Comparison of ENCODE assay signal across 18 mouse cellular contexts in genomic region chr6:53816661-53817060, GRCm38 (mm10). TPM values are rescaled to one million over a fixed set of nuclear protein-coding genes. Genes with fewer than 3 reads are reported as not detected.
DNase-seq lines count a peak whose midpoint lies in the region; ATAC-seq and TF ChIP-seq lines count a peak whose summit lies in the region.
"Had no signal": no experiment of that assay in that cellular context is flagged by ENCODE, and none has a peak within 500 bp of the region (broad histone marks: within the 10 kb centered on the region; RNA-seq: fewer than 3 reads in every experiment).

No protein-coding gene starts in this region.

- H3K4me2 ChIP-seq in limb, embryonic 11.5 days (ENCODE audit: low read depth, severe bottlenecking) = peak overlapping the region; percentile 80; the same call in 1 of the 2 replicates
- H3K4me2 ChIP-seq: heart, embryonic 12.5 days; liver, embryonic 15.5 days had no signal

- TF ChIP-seq CTCF in layer of hippocampus, adult 2 months (conservative IDR thresholded peaks at IDR 0.05) = no peak

- no peak overlapping the region for H3K9ac ChIP-seq in limb, embryonic 11.5 days (ENCODE audit: low read length)
- H3K9ac ChIP-seq: heart, embryonic 12.5 days; liver, embryonic 15.5 days; neural tube, embryonic 13.5 days had no signal

- peak; percentile 74 for DNase-seq in heart, adult 11 months
- no peak for DNase-seq in heart, adult 8-10 months (ENCODE audit: low spot score)
- no peak for DNase-seq in layer of hippocampus, adult 2 months (ENCODE audit: low spot score in 2 of 2)
- no peak for DNase-seq in layer of hippocampus, postnatal 14 days (ENCODE audit: low spot score in 2 of 2)
- DNase-seq in embryonic facial prominence, embryonic 10.5 days (ENCODE audit: low spot score) = no peak
- no peak for DNase-seq in limb, embryonic 11.5 days (ENCODE audit: low spot score)
- no peak for DNase-seq in cerebellum, postnatal 10 days
- no peak for DNase-seq in spleen, adult 18-20 months
- DNase-seq: adrenal gland, postnatal 25 days; cerebellum, adult 8-10 months; embryo, embryonic 11 days; gastrocnemius, postnatal 14 days; heart, postnatal 36 days; kidney, adult 9 months; thymus, postnatal 4 days had no signal

- H3K4me3 ChIP-seq in layer of hippocampus, adult 2 months = peak overlapping the region; percentile 68; the same call in 1 of the 2 replicates
- peak overlapping the region; percentile 76; the same call in 1 of the 2 replicates for H3K4me3 ChIP-seq in embryonic facial prominence, embryonic 10.5 days
- no peak overlapping the region for H3K4me3 ChIP-seq in limb, embryonic 11.5 days (ENCODE audit: low read depth, low read length)
- H3K4me3 ChIP-seq: heart, embryonic 12.5 days; liver, embryonic 15.5 days had no signal

- no peaks in the 10 kb centered on the region for H3K9me3 ChIP-seq in embryonic facial prominence, embryonic 10.5 days
- H3K9me3 ChIP-seq in limb, embryonic 11.5 days (ENCODE audit: control insufficient read depth, low read length) = no peaks in the 10 kb centered on the region
- H3K9me3 ChIP-seq: heart, embryonic 12.5 days; liver, embryonic 15.5 days; neural tube, embryonic 13.5 days had no signal

- WGBS in embryonic facial prominence, embryonic 10.5 days = 77% methylated on average over 8 of the region's 8 CpGs
- WGBS in limb, embryonic 11.5 days = 75% methylated on average over 8 of the region's 8 CpGs

- H3K27me3 ChIP-seq in embryonic facial prominence, embryonic 10.5 days (replicated peaks; ENCODE audit: low read depth, poor library complexity, severe bottlenecking) = peaks cover 43% of the 10 kb centered on the region
- no peaks in the 10 kb centered on the region for H3K27me3 ChIP-seq in limb, embryonic 11.5 days (ENCODE audit: control insufficient read depth, insufficient read depth, low read length)

- H3K4me1 ChIP-seq in embryonic facial prominence, embryonic 10.5 days = peaks cover 64% of the 10 kb centered on the region
- H3K4me1 ChIP-seq in limb, embryonic 11.5 days (ENCODE audit: control insufficient read depth, insufficient read depth, low read length) = peaks cover 18% of the 10 kb centered on the region

- ATAC-seq in limb, embryonic 11.5 days (ENCODE audit: insufficient number of reproducible peaks, low FRiP score, low TSS enrichment, low read depth) = no peak

- peak overlapping the region; percentile 91; the same call in 1 of the 2 replicates for H3K27ac ChIP-seq in layer of hippocampus, adult 2 months
- H3K27ac ChIP-seq in embryonic facial prominence, embryonic 10.5 days (replicated peaks) = no peak overlapping the region
- H3K27ac ChIP-seq in limb, embryonic 11.5 days (replicated peaks; ENCODE audit: low read depth, low read length) = no peak overlapping the region
- H3K27ac ChIP-seq: liver, embryonic 15.5 days; neural tube, embryonic 13.5 days had no signal

- H3K36me3 ChIP-seq in embryonic facial prominence, embryonic 10.5 days (replicated peaks) = peaks cover 27% of the 10 kb centered on the region
- H3K36me3 ChIP-seq in limb, embryonic 11.5 days (ENCODE audit: control insufficient read depth, insufficient read depth, low read length) = no peaks in the 10 kb centered on the region; the same call in 1 of the 2 replicates
- H3K36me3 ChIP-seq: heart, embryonic 12.5 days; liver, embryonic 15.5 days; neural tube, embryonic 13.5 days had no signal

RNA-seq across cellular contexts. Expression of gene Tril, which starts 4.0 kb away (rescaled TPM):
- total RNA-seq in heart, adult 8-10 months (2022) = 1 to 10 TPM; 3.2 to 3.6 (median 3.4) TPM
- 10 to 100 TPM; 32.2 to 35.7 TPM for total RNA-seq in layer of hippocampus, adult 2 months (2021)
- total RNA-seq in layer of hippocampus, postnatal 14 days (2021) = 10 to 100 TPM; 56.2 to 58.3 TPM
- polyA plus RNA-seq in embryonic facial prominence, embryonic 10.5 days (2016; fragmentation: Nextera tagmentation; extraction: Ambion mirVana) = 50.1 and 65.8 TPM in 2 replicates
- polyA plus RNA-seq in limb, embryonic 11.5 days (2014; fragmentation: Nextera tagmentation; extraction: Ambion mirVana) = 48.1 and 62.8 TPM in 2 replicates

Comparison
In these comparisons a context has a peak if more than half of its experiments do, and no peak if none do; other contexts are left out.
1. RNA of gene Tril, which starts 4.0 kb away (total RNA-seq): 56.2 to 58.3 TPM in layer of hippocampus, postnatal 14 days and 32.2 to 35.7 TPM in layer of hippocampus, adult 2 months; 3.2 to 3.6 TPM in heart, adult 8-10 months; every median in the first group is over 4 times any median in the second.